Mouse (Mus musculus) layer of hippocampus, adult 11-12 months (tissue): ENCODE measurements around the gene Coasy.

Source experiments
- DNase-seq: peaks from one replicate; pipeline ENCODE4 v3.0.0; 2022; ENCODE audit warnings: low spot score

Gene Coasy

GRCm38 (mm10) chr11:101133037-101133436, 50.7 kb downstream of the Coasy start:
- no peak for DNase-seq

- DNase-seq: no peak
Measured at GRCm38 (mm10) chr11:101134217-101134865, 52.0 kb downstream of the Coasy start.
